24 mouse cellular contexts compared by ENCODE assay signal in genomic region chr14:32624811-32625210, GRCm38 (mm10). TPM values are rescaled to one million over a fixed set of nuclear protein-coding genes. Genes with fewer than 3 reads are reported as not detected.
DNase-seq lines count a peak whose midpoint lies in the region; ATAC-seq lines count a peak whose summit lies in the region.
"Had no signal": no experiment of that assay in that cellular context is flagged by ENCODE, and none has a peak within 500 bp of the region (broad histone marks: within the 10 kb centered on the region; RNA-seq: fewer than 3 reads in every experiment).

No protein-coding gene starts in this region.

- no peak overlapping the region for H3K4me2 ChIP-seq in midbrain, embryonic 11.5 days
- H3K4me2 ChIP-seq in midbrain, embryonic 16.5 days (ENCODE audit: low read length): no peak overlapping the region

- WGBS in heart, embryonic 10.5 days: 83% methylated on average over 7 of the region's 7 CpGs
- 86% methylated on average over 7 of the region's 7 CpGs for WGBS in midbrain, embryonic 11.5 days
- 92% methylated on average over 7 of the region's 7 CpGs for WGBS in midbrain, embryonic 16.5 days

- DNase-seq in heart, adult 11 months: peak; percentile 68
- no peak for DNase-seq in heart, postnatal 4 days
- peak; percentile 60 for DNase-seq in heart, embryonic 10.5 days (ENCODE audit: low spot score)
- no peak for DNase-seq in heart, adult 9 months (ENCODE audit: low spot score in 2 of 2)
- peak; percentile 69 for DNase-seq in midbrain, embryonic 11.5 days (ENCODE audit: low spot score, missing footprints)
- DNase-seq: adrenal gland, adult 2 months; adrenal gland, adult 8-10 months; adrenal gland, postnatal 10 days; adrenal gland, postnatal 14 days; adrenal gland, postnatal 25 days; adrenal gland, postnatal 36 days; B cell, adult 2 months; cerebellum, adult 11 months; cerebellum, adult 11-12 months had no signal

- peaks cover 16% of the 10 kb centered on the region for H3K4me1 ChIP-seq in heart, embryonic 10.5 days
- peaks cover 24% of the 10 kb centered on the region for H3K4me1 ChIP-seq in megakaryocyte, embryonic 14.5 days
- H3K4me1 ChIP-seq in midbrain, embryonic 11.5 days (ENCODE audit: control insufficient read depth, insufficient read depth, low read length): no peaks in the 10 kb centered on the region
- no peaks in the 10 kb centered on the region for H3K4me1 ChIP-seq in midbrain, embryonic 16.5 days (ENCODE audit: control insufficient read depth, insufficient read depth, low read length)

- H3K27ac ChIP-seq in heart, embryonic 10.5 days: no peak overlapping the region
- no peak overlapping the region for H3K27ac ChIP-seq in midbrain, embryonic 11.5 days (ENCODE audit: low read depth, low read length)
- no peak overlapping the region for H3K27ac ChIP-seq in midbrain, embryonic 16.5 days (ENCODE audit: low read length)

- no peak overlapping the region for H3K9ac ChIP-seq in midbrain, embryonic 11.5 days (ENCODE audit: low read length)
- no peak overlapping the region for H3K9ac ChIP-seq in midbrain, embryonic 16.5 days (ENCODE audit: low read depth, low read length)

- ATAC-seq in megakaryocyte, adult 5-6 weeks (ENCODE audit: poor library complexity, severe bottlenecking): no peak
- no peak for ATAC-seq in midbrain, embryonic 11.5 days (ENCODE audit: low FRiP score)
- no peak for ATAC-seq in midbrain, embryonic 16.5 days
- ATAC-seq: activated CD4-positive, CD25-positive, alpha-beta regulatory T cell, adult 4 months; CD4-positive, CD25-positive, alpha-beta regulatory T cell, adult 4 months; Patski had no signal

- H3K9me3 ChIP-seq in heart, embryonic 10.5 days: no peaks in the 10 kb centered on the region
- no peaks in the 10 kb centered on the region for H3K9me3 ChIP-seq in megakaryocyte, embryonic 14.5 days
- no peaks in the 10 kb centered on the region for H3K9me3 ChIP-seq in midbrain, embryonic 11.5 days (ENCODE audit: control insufficient read depth, low read length)
- no peaks in the 10 kb centered on the region for H3K9me3 ChIP-seq in midbrain, embryonic 16.5 days (replicated peaks; ENCODE audit: control insufficient read depth, low read length, poor library complexity, severe bottlenecking)

- H3K36me3 ChIP-seq in heart, embryonic 10.5 days: no peaks in the 10 kb centered on the region
- H3K36me3 ChIP-seq in megakaryocyte, embryonic 14.5 days (replicated peaks; ENCODE audit: low read length): no peaks in the 10 kb centered on the region
- no peaks in the 10 kb centered on the region for H3K36me3 ChIP-seq in midbrain, embryonic 11.5 days (ENCODE audit: control insufficient read depth, insufficient read depth, low read length)
- H3K36me3 ChIP-seq in midbrain, embryonic 16.5 days (ENCODE audit: control insufficient read depth, insufficient read depth, low read length): no peaks in the 10 kb centered on the region
- H3K36me3 ChIP-seq: G1E had no signal

- no peak overlapping the region for H3K4me3 ChIP-seq in heart, embryonic 10.5 days
- peak overlapping the region; percentile 14 for H3K4me3 ChIP-seq in megakaryocyte, embryonic 14.5 days (replicated peaks)
- no peak overlapping the region for H3K4me3 ChIP-seq in midbrain, embryonic 11.5 days (ENCODE audit: low read depth, low read length)
- no peak overlapping the region for H3K4me3 ChIP-seq in midbrain, embryonic 16.5 days (ENCODE audit: low read depth, low read length)

- H3K27me3 ChIP-seq in heart, embryonic 10.5 days (ENCODE audit: insufficient read depth, poor library complexity, severe bottlenecking): 0 out of 2 replicates have a peak, but pooled peaks cover 7% of the 10 kb centered on the region
- H3K27me3 ChIP-seq in megakaryocyte, embryonic 14.5 days (replicated peaks): peaks cover 71% of the 10 kb centered on the region
- no peaks in the 10 kb centered on the region for H3K27me3 ChIP-seq in midbrain, embryonic 11.5 days (ENCODE audit: control insufficient read depth, insufficient read depth, low read length)
- H3K27me3 ChIP-seq in midbrain, embryonic 16.5 days (ENCODE audit: control insufficient read depth, insufficient read depth, low read depth, low read length): no peaks in the 10 kb centered on the region; the same call in 1 of the 2 replicates
- H3K27me3 ChIP-seq: CH12.LX had no signal

RNA-seq across cellular contexts. Expression of gene Prrxl1, which starts 25.6 kb away (rescaled TPM):
- total RNA-seq in heart, postnatal 4 days (2021): not detected
- not detected in 2 replicates for polyA plus RNA-seq in heart, embryonic 10.5 days (2016; fragmentation: Nextera tagmentation; extraction: Ambion mirVana)
- polyA plus RNA-seq in megakaryocyte, embryonic 14.5 days (2012; ENCODE audit: insufficient read depth, low replicate concordance): 0.04 TPM in 1 of 2 replicates, not detected in the other
- total RNA-seq in megakaryocyte, adult 5-6 weeks (2015): not detected in 2 replicates
- total RNA-seq in megakaryocyte, adult 5-6 weeks (2017): not detected in 2 replicates
- 9.7 and 9.8 TPM in 2 replicates for polyA plus RNA-seq in midbrain, embryonic 11.5 days (2014; fragmentation: Nextera tagmentation; extraction: Ambion mirVana)
- 1.4 and 2.0 TPM in 2 replicates for polyA plus RNA-seq in midbrain, embryonic 16.5 days (2015; fragmentation: Nextera tagmentation; extraction: Ambion mirVana)
- total RNA-seq: CH12.LX, MEL had no signal
- polyA plus RNA-seq: activated CD4-positive, CD25-positive, alpha-beta regulatory T cell, adult 4 months; C2C12; CD4-positive, CD25-positive, alpha-beta regulatory T cell, adult 4 months; G1E; Patski had no signal

Comparison
In these comparisons a context has a peak if more than half of its experiments do, and no peak if none do; other contexts are left out.
1. DNase-seq: peak in heart, adult 11 months (single experiment), heart, embryonic 10.5 days (single experiment) and midbrain, embryonic 11.5 days (single experiment); none in heart, postnatal 4 days (single experiment) and heart, adult 9 months (0 of 2).